Mouse (Mus musculus): Measurements from ENCODE around the gene Polr2l.

The Polr2l gene

DNA sequence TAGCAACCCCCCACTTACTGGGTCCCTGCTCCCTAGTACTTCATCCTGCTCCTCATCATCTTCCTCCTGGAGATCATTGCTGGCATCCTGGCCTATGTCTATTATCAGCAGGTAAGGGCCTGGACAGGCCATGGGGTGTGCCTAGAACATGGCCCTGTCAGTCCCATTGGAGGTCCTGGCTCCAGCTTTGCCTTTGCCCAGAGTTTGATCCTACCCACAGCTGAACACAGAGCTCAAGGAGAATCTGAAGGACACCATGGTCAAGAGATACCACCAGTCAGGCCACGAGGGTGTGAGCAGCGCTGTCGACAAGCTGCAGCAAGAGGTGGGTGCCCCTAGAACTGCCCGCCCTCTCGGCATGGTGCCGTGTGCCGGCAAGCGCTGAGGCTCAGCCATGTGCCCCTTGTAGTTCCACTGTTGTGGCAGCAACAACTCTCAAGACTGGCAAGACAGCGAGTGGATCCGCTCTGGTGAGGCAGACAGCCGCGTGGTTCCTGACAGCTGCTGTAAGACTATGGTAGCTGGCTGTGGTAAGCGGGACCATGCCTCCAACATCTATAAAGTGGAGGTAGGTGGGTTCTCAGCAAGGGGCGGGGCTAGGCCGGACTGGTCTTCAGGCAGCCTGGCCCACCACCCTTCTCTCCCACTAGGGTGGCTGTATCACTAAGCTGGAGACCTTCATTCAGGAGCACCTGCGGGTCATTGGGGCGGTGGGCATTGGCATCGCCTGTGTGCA, 4.9 kb downstream of the Polr2l start:
- in situ Hi-C loops (cut with MboI; ENCODE audit: unreplicated experiment in 2 of 2) = loop anchor here in 1 of 2 experiments (10.0 kb wide), 1 partner anchor 435 kb away; no protein-coding TSS in a partner anchor

DNA sequence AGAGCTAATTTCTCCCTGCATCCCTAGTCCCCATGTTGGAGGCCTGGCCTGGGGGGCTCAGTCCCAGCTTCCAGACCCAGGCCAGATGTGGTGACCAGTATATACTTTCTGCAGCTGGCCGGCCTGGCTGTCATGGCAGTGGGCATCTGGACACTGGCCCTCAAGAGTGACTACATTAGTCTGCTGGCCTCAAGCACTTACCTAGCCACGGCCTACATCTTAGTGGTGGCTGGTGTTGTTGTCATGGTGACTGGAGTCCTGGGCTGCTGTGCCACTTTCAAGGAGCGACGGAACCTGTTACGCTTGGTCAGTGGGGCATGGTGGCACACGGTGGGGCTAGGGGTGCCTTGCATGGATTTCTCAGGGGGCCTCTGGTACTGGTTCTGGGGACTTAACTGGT, 5.6 kb downstream of the Polr2l start:
- in situ Hi-C loops (cut with MboI; ENCODE audit: unreplicated experiment in 2 of 2) = no loop called here

DNA sequence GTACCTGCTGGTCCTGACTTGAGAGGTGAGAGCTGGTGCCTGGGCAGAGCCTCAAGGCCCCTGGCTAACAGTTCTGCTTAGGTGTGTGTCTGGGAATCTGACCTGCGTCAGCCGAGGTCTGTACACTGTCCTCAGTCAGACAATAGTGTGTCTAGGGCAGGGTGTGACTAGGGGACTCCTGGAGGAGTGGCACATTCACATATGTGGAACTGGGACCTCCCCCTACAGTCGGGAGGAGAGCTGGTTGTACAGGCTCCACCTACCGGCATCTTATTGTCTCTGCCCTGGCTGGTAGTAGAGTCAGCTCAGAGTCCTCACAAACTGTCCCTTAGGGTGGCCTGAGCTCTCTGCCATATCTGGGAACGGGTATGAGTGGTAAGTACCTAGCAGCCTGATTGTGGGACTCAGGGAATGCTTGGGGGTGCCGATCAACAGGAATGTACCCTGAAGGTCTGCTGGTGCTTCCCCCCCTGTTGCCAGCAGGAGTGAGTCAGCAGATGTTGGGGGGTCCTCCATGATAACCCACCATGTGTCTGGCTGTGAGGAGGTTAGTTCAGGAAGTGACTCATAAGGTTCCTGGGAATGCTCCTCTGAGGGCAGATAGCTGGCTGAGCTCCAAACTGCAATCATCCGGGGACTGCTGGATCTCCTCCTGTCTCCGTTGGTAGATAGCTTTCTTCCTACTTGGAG, 6.3 kb downstream of the Polr2l start:
- in situ Hi-C loops (cut with MboI; ENCODE audit: unreplicated experiment in 2 of 2) = no loop called here

DNA sequence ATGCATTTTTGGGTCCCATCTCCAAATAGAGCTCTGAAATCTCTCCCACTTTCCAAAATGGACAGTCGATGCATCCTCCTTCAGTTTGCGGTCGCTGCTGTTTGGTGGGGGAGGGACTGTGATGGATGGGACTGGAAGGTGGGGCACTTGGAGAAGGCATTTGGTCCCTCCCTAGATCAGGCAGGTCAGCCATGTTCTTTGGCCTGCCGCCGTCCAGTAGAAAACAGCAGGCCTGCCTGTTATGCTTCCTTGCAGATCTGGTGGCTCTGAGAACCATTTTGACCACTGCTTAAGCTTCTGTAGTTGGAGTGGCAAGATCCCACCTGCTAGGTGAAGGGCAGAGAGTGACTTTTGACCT, 6.8 kb downstream of the Polr2l start:
- in situ Hi-C loops (cut with MboI; ENCODE audit: unreplicated experiment in 2 of 2) = no loop called here

DNA sequence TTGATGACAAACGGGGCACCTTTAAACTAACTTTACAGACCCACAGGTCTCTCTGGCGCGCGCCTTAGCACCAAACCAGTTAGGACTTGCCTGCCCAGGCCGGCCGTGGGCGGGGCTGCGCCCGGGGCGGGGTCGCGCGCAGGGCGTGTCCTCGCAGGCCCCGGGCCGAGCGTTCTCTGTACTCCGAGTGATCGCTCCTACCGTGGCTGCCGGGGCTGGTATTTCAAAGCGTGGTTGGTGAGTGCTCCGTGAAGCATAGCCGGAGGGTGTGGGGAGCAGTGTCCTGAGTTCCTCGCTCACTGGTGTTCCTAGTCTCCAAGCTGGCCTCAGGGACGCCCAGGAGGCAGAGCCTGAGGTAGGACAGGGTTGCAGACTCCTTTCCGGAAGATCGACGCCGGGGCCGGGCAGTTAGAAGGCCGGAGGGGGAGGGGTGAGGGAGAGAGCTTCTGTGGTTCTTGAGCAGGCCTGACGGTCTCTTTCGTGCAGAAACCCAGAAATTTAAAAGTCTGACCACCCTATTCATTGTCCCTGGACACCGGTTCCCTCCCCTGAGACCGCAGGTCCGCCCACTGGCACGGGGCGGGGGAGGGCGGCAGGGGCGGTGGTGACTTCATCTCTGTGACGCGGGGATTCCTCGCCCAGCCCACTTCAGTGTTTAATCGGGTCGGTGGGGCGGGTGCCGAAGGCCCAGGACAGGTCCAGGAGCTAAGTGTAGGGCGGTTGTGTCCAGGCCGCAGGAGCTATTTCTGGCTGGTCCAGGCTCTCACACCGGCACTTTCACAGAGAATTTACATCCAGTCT, 7.5 kb downstream of the Polr2l start, which contains the start of gene Cd151:
Cd151 (plus strand) TSS at position 163 of the 801 bp plus-strand sequence.
- in situ Hi-C loops (cut with MboI; ENCODE audit: unreplicated experiment in 2 of 2) = no loop called here

DNA sequence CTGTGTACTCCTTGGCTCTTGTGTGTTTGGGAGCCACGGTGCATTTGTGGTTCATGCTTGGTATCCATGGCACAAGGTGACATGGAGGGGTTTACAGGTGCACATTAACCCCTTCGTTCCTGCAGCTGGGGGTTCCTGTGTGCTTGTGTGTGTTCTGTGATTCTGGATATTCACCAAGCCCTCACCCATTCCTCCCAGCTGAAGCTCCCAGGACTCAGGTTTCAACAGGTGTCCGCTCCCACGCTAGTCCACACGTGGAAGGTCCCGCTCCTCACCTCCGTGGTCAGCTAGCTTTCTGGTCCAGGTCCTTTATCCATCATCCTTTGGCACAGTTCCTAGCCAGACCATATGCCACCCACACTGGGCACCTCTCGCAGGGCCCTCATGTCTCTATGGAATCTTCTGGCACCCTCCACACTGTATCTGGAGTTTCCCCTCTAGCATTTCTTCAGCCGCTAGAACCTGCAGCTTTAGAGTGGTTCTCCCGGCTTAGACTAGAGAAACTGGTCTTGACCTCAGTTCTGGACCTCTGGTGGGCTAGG, 8.3 kb downstream of the Polr2l start:
- in situ Hi-C loops (cut with MboI; ENCODE audit: unreplicated experiment in 2 of 2) = no loop called here

DNA sequence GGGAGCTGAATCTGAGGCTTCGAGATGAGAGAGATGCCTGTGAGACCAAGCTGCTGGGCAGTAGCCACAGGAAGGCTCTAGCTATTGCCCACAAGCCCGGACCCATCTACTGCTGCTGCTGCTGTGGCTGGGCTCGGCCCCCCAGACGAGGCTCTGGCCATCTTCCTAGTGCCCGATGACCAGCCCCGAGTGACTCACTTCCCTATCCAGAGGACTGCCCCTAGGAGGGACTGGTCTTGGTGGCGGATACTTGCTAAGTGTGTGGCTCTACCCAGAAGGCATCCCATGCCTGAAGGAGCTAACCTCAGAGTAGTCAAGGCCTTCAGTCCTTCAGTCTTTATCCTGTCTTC, 8.9 kb downstream of the Polr2l start:
- in situ Hi-C loops (cut with MboI; ENCODE audit: unreplicated experiment in 2 of 2) = no loop called here

DNA sequence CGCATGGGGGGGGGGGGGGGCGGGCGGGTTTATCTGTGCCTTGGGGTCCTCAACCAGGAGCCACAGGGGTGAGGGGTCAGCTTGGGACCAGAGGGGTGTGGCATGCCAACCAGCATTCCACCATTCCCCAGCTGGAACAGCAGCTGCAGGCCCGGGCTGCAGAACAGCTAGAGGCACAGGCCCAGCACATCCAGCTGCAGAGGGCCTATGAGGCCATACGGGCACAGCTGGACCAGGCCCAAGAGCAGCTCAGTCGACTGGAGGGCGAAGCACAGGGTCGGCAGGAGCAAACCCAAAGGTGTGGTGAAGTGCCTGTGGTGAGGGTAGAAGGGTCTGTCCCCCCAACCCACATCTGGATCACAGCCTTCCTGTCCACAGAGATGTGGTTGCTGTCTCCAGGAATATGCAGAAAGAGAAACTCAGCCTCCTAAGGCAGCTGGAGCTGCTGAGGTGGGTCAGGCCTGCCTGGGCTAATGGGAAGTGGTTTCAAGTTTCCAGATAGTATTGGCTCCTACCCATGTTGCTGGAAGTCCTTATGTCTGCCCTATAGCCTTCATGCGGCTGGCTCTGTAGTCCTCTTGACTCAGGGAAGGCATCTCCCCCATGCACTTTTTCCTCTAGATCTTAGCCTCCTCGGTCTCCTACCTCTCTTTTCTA, 9.4 kb downstream of the Polr2l start:
- in situ Hi-C loops (cut with MboI; ENCODE audit: unreplicated experiment in 2 of 2) = no loop called here

DNA sequence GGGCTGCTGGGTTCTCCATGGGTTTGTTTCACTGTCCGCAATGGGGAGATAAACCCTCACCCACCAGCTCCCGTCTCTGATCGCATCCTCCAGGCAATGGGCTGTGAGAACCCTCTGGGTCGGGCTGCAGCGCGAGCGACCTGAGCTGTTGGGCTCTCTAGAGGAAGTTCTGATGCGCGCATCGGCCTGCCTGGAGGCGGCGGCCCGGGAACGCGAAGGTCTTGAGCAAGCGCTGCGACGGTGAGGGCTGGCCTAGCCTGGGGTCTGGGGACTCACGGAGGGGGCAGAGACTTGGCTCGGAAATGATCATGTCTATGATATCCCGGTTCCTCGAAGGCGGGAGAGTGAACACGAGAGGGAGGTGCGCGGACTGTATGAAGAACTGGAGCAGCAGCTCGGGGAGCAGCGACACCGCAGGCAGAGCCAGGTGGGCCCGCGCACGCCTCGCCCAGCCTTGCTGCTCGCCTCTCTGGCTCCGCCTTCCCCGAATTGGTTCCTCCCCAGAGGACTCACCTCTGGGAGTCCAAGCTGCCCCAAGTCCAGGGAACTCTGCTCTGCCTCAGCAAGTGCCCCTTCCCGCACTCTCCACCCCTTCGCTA, 10.2 kb downstream of the Polr2l start:
- in situ Hi-C loops (cut with MboI; ENCODE audit: unreplicated experiment in 2 of 2) = no loop called here

DNA sequence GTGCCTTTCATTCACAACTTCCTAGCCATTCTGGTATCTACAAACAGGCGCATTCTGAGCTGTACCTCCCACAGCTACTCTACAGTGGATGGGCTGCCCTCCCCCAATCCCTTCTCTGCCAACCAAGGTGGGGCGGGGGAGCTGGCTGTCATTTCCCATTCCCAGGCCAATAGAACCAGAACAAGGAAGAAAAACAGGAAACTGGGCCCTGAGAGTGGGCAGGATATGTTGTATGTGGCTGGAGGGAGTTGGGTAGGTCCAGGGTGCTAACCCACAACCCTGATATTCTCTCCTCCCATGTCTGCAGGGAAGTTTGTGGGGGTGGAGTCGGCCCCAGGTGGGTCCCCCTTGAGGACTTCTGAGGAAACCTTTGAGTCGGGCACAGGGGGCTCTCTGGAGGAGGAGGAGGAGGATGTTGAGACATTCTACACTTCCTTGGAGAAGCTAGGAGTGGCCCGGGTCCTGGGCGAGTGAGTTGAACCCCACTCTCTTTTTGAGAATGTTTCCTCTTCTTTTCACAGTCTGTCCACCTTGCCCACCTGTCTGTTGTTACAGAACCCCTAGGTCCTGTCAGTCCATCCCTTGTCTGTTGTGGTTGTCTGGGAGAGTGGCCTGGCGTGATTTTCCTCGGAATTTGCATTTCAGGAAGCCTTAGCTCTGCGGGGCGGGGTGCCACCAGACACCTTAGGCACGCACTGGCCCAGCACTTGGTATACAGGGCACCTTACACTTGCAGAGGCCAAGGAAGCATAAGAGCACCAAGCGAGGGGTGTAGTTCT, 10.9 kb downstream of the Polr2l start:
- in situ Hi-C loops (cut with MboI; ENCODE audit: unreplicated experiment in 2 of 2) = no loop called here

DNA sequence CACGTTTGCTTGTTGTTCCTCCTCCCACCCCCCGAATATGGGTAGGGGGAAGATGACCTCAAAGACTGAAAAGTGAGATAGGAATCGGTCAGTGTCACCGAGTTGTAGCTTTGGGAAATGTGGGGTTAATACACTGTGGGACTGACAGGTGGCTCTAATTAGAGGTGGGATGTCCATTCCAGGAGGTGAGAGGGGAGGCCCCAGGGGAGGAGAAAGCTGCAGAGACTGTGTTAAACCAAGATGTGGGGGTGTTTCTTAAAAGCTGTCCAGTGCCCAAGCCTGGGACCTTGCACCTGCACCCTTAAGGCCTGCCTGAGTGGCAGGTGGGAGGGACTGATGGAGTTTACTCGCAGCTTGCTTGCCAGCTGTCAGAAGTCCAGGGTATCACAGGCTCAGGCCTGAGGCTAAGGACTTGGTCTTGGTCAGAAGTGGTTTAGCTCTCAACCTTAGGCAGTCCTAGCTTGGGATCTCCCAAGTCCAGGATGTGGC, 12.6 kb downstream of the Polr2l start:
- in situ Hi-C loops (cut with MboI; ENCODE audit: unreplicated experiment in 2 of 2) = no loop called here

DNA sequence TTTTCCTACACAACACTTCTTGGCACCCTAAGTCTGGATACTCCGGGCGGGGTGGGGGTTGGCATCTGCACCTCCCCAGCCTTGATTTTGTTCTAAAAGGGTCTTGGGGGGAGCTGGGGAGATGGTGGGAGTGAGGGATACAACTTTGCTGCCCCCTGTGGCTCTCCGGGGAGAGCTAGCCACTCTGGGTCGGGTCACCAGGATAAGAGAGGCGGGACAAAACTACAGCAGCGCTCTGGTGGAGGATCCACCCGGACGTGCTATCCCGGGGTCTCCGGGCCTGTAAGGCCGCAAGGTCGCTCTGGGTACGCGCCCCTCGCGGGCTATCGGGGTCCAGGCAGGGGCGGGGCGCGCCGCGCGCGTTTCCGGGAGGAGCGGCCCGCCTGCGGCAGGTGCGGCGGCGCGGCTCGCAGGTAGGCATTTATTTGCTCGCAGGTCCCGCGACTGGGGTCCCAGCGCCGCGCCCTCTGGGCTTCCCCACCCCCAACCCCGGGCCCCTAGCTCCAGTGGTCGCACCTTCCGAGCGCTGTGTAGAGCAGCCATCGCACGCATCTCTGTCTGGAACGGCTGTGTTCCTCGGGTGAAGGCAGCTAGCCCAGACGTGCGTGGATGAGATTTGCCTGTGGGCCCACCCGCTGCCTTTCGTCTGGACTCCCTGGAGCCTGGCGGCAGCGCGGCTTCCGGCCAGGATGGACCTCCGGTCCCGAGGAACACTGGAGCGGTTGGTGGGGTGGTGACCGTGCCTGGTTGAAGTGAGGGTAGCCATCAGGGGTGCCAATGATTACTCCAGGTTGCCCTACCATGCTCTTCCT, 13.2 kb downstream of the Polr2l start:
- in situ Hi-C loops (cut with MboI; ENCODE audit: unreplicated experiment in 2 of 2) = no loop called here

DNA sequence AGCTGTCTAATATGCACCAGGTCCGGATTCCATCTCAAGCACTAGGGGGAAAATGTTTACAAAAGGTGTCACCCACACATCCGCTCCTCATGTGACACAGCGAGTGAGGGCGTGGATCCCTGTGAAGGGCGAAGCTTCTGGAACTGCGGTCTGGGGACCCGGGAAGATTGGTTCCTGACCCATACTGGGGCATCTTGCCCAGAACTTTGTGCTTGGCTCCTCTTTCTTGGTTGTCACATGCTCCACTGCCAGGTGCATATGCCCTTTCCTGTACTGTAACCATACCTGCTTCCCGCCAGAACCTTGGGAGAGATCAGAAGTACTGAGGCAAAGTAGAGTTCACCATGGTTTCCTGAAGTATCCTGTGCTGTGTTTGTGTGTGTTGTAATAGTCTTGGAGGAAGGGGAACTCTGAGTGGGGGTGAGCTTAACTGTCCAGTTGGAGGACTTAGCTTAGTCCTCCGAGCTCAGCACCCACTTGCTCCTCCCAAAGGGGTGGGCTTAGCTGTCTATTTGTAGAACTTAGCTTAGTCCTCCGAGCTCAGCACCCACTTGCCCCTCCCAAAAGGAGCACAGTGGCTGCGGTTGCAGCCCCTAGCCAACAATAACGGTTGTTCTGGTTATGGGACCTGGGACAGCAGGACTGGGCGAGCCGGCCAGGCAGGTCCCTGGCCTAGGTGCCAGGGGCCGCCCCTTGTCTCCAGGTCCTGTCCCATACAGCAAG, 14.4 kb downstream of the Polr2l start, which contains the start of gene Cracr2b:
Cracr2b (plus strand) TSS at position 704 of the 723 bp plus-strand sequence.
- in situ Hi-C loops (cut with MboI; ENCODE audit: unreplicated experiment in 2 of 2) = no loop called here

DNA sequence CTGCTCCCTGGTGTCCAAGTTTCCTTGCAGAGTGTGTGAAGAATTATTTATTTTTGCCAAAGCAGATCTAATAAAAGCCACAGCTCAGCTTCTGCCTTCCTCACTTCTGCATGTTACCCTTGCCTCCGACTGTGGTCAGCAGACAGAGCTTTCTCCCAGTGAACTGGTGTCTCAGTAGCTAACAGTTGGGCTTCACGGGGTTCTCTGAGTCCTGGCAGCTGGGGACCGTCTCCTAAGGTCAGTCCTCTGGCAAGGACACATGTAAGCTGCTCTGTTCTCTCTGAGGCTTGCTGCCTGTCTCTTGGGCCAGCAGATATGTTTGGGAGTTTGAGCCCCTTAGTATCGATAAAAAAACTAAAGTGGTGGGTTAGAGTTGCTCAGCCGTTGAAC, 14.9 kb downstream of the Polr2l start:
- in situ Hi-C loops (cut with MboI; ENCODE audit: unreplicated experiment in 2 of 2) = no loop called here

DNA sequence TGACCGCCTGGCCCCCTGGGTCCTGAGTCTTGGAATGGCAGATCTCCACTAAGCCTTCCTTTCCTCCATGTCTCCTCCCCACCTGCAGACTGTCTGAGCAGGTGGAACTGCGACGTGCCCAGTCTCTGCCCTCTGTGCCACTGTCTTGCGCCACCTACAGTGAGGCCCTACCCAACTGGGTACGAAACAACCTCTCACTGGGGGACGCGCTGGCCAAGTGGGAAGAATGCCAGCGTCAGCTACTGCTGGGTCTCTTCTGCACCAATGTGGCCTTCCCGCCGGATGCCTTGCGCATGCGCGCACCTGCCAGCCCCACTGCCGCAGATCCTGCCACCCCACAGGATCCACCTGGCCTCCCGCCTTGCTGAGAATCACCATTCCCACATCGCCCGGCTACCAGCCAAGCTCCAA, 15.6 kb downstream of the Polr2l start:
- in situ Hi-C loops (cut with MboI; ENCODE audit: unreplicated experiment in 2 of 2) = loop anchor here (5.0 to 10.0 kb wide), 2 partner anchors 47 to 585 kb away; partner anchors contain the start of gene Gatd1 (in 1 of the 2)

DNA sequence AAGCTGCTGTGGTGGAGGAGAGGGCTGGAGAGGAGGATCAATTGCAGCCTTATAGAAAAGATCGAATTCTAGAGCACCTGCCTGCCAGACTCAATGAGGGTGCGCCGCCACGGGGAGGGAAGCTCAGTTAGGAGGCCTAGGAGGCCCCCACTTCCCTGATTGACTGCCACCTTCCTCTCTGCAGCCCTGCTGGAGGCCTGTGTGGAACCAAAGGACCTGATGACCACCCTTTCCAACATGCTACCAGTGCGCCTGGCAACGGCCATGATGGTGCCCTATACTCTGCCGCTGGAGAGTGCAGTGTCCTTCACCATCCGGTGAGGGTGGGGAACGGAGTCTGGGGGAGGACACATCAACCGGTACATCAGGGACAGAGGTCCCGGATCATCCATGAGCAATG, 16.3 kb downstream of the Polr2l start:
- in situ Hi-C loops (cut with MboI; ENCODE audit: unreplicated experiment in 2 of 2) = loop anchor here (5.0 to 10.0 kb wide), 2 partner anchors 46 to 584 kb away; partner anchors contain the start of gene Gatd1 (in 1 of the 2)

DNA sequence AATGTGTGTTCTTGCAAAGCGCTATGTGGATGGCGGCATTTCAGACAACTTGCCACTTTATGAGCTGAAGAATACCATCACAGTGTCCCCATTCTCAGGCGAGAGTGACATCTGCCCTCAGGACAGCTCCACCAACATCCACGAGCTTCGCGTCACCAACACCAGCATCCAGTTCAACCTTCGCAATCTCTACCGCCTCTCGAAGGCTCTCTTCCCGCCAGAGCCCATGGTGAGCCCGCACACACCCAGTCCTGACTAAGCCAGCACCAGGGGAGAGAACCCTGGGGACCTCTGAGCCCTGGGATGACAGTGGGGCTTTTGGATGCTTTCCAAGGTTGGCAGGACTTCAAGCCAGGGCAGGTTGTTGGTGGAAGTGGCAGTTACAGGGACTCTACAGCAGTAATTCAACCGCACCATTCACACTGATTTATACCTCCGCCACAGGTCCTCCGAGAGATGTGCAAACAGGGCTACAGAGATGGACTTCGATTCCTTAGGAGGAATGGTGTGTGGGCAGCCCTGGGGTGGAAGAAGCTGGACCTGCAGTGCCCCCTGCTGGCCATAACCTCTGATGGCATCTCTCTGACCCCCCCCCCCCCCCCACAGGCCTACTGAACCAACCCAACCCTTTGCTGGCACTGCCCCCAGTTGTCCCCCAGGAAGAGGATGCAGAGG, 16.8 kb downstream of the Polr2l start:
- in situ Hi-C loops (cut with MboI; ENCODE audit: unreplicated experiment in 2 of 2) = loop anchor here (5.0 to 10.0 kb wide), 2 partner anchors 46 to 583 kb away; partner anchors contain the start of gene Gatd1 (in 1 of the 2)
